Mouse (Mus musculus): ENCODE measurements around the gene Ifitm2.

The Ifitm2 gene

DNA sequence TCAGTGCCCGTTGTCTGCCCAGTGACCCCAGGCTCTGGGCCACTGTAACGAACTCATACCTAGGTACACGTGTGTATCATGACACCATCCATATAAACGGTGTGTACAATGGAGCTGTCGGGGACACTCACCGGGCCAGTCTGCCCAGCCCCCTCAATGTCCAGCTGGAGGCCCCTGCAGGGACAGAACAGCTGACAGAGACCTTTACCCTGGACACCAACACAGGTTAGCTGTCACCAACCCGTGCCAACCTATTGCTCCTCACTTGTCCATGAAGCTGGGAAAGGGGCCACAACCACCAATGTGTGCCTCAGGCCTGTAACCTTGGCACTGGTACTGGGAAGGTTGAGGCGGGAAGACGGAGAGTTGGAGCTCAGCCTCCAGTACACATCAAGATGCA lies 13.4 kb downstream of the Ifitm2 start:
- DNase-seq, result no peak

GRCm38 (mm10) chr7:140941222-140942051 lies 14.3 kb downstream of the Ifitm2 start, which contains the start of gene Pgghg:
Pgghg (plus strand) TSS chr7:140941391.
- peak; percentile 36 for DNase-seq

DNA sequence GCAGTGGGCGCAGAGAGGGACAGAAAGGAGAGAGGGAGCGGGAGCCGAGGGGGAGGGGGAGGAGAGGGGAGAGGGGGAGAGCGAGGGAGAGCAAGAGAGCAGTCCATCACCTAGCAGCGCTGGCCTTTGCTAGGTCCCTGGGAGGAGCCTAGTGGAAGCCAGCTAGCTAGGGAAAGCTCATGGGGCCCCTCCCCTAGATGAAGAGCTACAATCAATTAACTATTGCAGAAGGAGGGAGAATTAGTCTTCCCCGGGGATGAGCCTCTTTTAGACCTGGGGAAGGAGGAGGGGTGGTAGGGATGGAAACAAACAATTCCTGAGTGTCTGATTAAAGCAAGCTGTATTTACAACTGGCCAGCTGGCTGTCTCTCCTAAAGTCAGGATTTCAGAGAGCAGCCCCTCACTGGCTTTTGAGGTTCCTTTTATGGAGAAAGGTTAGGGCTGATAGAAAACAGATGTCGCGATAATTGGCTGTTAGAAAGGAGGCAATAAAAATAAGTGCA lies 16.1 kb downstream of the Ifitm2 start:
- no peak for DNase-seq

DNA sequence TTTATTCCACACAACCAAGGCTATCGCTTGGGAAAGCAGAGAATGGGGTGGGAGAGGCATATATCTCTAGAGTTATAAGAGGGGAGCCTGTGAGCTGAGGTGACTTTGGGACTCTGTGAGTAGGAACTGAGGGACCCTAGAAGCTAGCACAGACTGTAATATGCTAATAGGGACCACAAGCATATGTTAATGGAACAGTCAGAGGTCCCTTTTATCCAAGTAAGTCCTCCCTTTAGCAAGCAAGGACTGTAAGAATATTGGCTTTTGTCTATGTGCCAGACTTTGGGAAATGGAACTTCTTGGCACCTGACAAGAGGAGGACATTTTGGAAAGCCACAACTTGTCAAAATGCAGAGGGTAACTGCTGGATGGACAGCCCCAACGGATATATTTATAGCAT lies 16.9 kb downstream of the Ifitm2 start:
- DNase-seq, result no peak

GRCm38 (mm10) chr7:140938436-140938835 lies 17.4 kb downstream of the Ifitm2 start:
- DNase-seq, result no peak

- DNase-seq, result no peak
Observed at GRCm38 (mm10) chr7:140927181-140927580, 28.6 kb downstream of the Ifitm2 start.

GRCm38 (mm10) chr7:140923070-140923775 lies 32.6 kb downstream of the Ifitm2 start:
- DNase-seq, result no peak

DNA sequence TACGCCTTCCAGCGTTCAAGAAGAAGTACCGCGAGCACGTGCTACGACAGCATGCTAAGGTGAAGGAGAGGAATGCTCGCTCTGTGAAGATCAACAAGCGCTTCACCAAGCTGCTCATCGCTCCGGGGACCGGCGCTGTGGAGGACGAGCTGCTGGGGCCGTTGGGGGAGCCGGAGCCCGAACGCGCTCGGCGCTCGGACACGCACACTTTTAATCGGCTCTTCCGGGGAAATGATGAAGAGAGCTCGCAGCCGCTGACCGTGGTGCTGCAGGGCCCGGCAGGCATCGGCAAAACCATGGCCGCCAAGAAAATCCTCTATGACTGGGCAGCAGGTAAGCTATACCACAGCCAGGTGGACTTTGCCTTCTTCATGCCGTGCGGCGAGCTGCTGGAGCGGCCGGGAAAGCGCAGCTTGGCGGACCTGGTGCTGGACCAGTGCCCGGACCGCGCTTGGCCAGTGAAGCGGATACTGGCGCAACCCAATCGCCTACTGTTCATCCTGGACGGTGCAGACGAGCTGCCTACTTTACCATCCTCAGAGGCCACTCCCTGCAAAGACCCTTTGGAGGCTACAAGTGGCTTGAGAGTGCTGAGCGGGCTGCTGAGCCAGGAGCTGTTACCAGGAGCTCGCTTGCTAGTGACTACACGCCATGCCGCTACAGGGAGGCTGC lies 33.3 kb downstream of the Ifitm2 start:
- DNase-seq, result peak; percentile 83

DNA sequence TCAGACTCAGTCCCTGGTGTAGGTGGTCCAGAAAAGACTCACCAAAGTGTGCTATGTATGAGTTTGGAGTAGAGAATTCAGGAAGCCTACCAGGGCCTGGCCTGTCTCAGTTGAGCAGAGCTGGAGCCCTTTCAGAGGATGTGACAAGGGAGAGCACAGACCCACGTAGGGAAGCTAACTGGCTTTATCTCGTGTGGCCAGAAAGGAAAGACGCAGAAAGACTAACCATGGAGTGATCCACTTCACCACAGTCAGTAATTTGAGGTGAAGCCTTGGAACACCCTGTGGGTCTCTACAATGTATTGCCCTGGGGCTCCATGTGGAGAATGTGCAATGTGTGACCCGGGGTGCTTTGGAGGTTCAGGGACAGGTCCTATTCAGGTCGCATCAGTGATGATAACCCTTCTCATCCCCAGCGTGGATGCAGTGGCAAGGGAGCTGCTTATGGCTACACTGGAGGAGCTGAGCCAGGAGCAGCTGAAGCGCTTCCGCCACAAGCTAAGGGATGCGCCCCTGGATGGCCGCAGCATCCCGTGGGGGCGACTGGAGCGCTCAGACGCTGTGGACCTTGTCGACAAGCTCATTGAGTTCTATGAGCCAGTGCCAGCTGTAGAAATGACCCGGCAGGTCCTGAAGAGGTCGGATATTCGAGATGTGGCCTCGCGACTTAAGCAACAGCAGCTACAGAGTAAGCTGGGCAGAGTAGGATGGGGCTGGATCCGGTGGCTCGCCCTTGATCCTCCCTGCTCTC lies 34.4 kb downstream of the Ifitm2 start:
- DNase-seq, result no peak

DNA sequence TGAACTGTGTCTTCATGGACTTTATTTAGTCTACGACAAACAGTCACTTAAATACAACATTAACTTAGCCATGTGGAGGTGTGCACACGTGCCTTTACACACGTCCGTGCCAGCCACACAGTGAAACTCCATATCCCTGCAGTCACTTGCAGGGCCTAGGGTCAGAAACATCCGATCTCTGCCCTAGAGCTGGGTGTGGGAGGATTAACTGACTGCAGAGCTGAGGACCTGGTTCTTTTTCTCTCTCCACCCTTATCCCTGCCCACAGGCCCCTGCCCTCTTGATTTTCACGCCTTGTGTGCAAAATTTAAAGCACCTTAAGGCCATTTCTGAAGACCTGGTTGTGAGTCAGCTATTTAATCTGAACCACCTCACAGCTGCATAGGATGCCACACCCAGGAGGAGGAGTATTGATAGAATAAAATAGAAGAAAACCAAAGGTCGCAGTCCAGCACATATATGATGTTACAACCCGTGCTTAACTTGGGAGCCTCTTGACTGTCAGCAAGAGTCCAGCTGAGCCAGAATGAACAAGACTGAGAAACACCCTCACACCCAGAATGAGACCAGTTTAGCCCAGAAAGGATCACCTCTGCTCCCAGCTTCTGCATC lies 35.3 kb downstream of the Ifitm2 start, which contains the start of gene Nlrp6:
Gene Nlrp6, plus strand, starts transcription at position 485 of the 612 bp plus-strand sequence.
- DNase-seq, result no peak

DNA sequence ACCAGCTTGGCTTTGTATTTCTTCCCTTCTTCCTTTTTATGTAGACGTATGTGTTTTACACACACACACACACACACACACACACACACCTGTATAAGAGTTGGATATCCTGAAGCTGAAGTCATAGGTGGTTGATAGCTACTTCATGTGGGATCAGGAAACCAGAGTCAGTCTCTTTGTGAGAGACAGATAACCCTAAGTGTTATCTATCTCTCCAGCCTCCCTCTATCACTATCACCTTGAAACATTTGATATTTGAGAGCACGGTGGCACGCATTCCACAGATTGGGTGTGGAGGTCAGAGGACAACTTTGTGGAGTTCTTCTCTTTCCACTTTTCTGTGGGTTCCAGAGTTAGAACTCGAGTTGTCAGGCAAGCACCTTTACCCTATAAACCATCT lies 35.9 kb downstream of the Ifitm2 start:
- no peak for DNase-seq

DNA sequence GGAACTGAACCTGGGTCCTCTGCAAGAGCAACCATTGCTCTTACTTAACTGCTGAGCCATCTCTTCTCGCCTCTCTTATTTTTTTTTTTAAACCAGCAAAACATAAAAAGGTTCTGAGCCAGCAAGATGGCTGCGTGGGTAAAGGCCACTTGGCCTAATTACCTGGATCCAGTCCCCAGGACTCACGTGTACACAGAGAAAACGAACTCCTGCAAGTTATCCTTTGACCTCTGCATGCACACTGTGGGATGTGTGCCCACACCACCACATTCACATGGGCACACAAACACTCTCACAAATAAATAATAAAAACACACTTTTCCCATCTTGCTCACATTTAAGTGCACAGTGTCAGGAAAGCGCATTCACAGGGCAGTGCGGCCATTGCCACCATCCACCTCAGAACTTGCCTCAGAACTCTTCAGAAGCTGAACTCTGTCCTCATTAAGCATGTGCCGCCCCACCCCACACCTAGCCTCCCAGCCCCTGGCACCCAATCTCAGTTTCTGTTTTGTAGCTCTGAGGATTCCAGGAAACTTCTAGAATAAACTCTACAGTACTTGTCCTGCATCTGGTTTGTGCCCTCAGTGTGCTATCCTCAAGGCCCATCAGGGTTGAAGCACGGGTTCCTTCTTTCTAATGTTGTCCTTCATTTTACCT lies 41.6 kb downstream of the Ifitm2 start:
- no peak for DNase-seq

GRCm38 (mm10) chr7:140912846-140913482 lies 42.8 kb downstream of the Ifitm2 start:
- DNase-seq, result no peak

GRCm38 (mm10) chr7:140912293-140912692 lies 43.5 kb downstream of the Ifitm2 start:
- no peak for DNase-seq

- DNase-seq, result peak; percentile 48
Observed at GRCm38 (mm10) chr7:140908634-140909107, 47.1 kb downstream of the Ifitm2 start.

- DNase-seq, result no peak
Observed at GRCm38 (mm10) chr7:140908181-140908580, 47.6 kb downstream of the Ifitm2 start.

- no peak for DNase-seq
Observed at GRCm38 (mm10) chr7:140907697-140908096, 48.1 kb downstream of the Ifitm2 start.

- no peak for DNase-seq
Observed at GRCm38 (mm10) chr7:140907131-140907530, 48.7 kb downstream of the Ifitm2 start.

DNA sequence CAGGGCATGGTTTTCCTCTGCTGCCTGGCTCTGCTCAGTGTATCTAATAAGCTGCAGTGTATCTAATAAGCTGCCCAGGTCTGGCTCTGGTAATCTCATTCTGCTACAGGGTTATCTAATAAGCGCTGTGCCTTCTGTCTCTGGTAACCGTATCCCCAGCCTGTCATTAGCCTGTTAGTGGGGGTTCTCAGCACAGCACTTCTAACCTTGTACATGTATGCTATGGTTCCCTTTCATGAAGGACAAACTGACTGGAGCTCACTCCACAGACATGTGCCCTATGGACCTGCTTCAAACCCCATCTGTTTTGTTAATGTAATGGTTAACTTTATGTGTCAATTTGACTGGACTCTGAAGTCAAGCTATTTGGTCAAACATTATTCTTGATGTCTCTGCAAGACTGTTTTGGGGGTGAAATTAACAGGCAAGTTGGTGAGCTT lies 50.1 kb downstream of the Ifitm2 start:
- DNase-seq, result no peak

Measured in cerebellum, adult 11-12 months (tissue).